Mouse (Mus musculus) common myeloid progenitor, adult 5-6 weeks (primary cell): Measurements from ENCODE around the gene Higd1c. TPM values are rescaled to one million over a fixed set of nuclear protein-coding genes. Genes with fewer than 3 reads are reported as not detected.
"Not testable (repeated sequence)": the region's sequence is repeated elsewhere in the genome, so short reads cannot be mapped to it uniquely, and the experiment has no call there.

Experiments
- ATAC-seq: replicated peaks from 2 replicates; pipeline ENCODE4 v1.8.0; 2016; ENCODE audit warnings: low read depth, mild to moderate bottlenecking, moderate TSS enrichment, inconsistent platforms; ENCODE audit not compliant: poor library complexity, severe bottlenecking
- total RNA-seq: library from RNA; stranded (forward); fragments of 200-1000, 187-1606 nt; gene quantifications from 2 replicates; pipeline ENCODE4 v1.2.3, GENCODE M21; 2017

Gene Higd1c
- total RNA-seq: not detected in 2 replicates

DNA sequence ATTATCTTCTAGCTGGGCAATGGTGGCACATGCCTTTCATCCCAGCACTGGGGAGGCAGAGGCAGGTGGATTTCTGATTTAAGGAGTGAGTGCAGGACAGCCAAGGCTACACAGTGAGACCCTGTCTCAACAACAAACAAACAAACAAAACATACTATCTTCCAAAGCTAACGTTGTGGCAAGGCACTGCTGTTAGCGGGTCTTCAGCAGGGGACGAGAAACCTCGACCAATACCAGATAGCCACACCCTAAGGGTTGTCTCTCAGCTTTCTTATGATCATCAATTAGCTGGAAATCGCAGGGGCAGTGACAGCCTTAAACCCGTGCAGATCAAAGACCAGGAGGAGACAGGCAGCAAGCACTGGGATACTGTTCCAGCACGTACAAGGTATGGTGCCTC is at the start of gene Higd1c:
Gene Higd1c (plus strand): TSS at position 301 of the 400 bp plus-strand sequence.
- no peak for ATAC-seq

DNA sequence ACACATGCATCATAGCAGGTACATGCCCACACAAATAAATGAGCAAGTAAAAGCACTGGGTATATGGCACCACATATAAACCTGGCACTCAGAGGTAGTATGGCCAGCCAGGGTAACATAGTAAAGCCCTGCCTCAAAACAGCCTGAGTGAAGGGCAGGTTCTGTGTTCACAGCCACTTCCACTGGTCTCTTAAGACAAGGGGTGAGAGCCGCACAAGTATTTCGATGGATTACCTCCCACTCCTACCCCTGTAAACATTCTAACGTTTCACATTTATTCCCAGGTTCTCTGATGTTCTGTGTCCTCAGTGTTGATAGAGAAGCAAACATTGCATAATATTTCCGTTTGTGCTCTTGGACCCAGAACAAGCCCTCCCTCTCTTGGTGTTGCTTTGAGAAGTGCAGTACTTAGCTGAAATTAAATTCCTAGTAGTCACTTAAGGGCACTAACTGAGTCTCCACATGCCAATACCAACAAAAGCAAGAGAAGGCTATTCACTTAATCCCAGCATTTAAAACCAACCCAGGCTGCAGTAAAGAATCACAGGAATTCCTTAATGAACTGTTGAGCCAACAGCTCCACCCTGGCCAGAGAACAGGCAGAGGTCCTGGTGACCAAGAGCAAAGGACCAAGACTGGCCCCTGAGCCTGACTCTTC is 46.2 kb upstream of the Higd1c start:
- ATAC-seq: 0 out of 2 replicates have a peak, but pooled peaks have one; percentile 18

DNA sequence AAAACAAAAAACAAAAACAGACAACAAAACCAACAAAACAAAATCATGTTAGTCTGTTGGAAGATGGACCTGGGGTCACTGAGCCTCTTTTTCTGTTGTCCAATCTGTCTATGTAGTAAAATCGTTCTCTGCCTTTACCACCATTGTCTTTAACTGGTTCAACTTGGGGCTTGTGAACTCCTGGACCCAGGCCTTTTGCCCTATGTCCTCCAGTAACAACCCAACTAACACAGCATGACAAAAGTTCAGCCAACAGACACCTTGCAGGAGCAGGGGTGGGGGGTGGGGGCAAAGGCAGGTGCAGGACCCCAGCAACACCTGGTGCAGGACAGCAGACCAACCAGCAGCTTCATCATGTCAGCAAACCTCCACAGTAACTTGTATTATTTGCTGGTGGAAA is 44.5 kb upstream of the Higd1c start:
- ATAC-seq: no peak

DNA sequence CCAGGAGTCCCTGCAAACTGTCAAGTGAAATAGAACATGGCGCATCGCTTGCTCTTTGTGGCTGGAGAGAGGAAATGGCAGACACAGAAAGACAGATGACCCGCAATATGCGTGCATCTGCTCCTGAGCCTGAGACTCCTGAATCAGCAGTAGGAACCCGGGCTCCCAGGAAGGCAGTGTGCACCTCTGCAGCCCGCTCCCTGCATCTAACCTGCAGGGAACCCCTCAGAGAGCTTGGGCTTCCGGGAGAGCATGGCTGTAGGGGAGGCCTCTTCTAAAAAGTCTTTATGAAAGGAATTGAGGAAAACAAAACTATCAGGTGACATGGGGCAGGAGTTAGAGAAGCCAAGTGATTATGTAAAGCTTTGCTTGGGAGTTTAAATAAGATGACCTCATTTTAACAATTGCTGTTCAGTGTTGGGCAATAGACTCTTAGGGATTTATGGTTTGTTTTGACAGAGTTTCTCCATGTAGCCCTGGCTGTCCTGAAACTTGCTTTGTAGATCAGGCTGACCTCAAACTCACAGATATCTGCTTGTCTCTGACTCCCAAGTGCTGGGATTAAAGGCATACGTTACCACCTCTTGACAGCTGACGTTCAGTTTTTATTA is 43.9 kb upstream of the Higd1c start:
- ATAC-seq: no peak

DNA sequence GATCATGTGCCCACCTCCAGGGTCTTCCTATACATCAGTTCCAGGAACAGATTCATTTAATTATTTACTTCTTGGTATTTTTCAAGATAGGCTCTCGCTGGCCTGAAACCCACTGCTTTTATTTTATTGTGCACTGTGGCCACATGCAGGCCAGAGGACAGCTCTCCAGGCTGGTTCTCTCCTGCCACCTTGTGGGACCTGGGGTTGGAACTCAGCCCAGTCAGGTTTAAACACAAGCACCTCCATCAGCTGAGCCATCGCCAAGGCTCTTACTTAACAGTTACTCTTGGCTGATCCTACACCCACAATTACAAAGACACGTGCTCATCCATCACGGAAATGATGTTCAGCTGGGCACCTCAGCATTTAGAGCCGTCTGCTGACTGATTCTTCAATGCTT is 43.2 kb upstream of the Higd1c start:
- no peak; the same call in 1 of the 2 replicates for ATAC-seq

DNA sequence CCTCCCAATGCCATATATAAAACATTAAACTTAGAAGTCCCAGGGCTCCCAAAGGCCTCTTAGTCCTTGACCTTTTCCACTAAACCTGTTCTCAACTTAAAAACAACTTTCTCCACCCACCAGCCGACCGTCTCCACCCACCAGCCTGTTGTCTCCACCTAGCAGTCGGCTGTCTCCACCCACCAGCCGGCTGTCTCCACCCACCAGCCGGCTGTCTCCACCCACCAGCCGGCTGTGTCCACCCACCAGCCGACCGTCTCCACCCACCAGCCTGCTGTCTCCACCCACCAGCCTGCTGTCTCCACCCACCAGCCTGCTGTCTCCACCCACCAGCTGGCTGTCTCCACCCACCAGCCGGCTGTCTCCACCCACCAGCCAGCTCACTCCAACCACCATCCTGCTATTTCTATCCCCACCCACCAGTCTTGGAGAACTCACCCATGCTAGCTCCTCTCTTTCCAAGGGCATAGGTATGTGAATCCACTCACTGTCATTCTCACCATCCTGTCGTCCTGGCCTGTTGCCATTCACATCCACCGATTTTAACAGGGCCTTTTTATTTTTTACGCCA is 40.2 kb upstream of the Higd1c start:
- peak; percentile 87 for ATAC-seq

DNA sequence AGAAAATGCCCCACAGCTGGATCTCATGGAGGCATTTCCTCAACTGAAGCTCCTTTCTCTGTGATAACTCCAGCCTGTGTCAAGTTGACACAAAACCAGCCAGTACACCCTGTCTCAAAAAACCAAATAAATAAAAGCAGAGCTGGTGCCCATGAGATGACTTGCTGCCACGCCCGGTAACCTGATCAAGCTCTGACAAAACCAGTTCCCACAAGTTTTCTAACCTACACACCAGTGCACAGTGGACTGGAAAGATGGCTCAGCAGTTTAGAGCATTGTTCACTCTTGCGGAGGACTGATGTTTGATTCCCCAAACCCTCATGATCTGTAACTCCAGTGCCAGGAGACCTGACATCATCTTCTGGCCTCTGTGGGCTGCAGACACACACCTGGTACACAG is 39.1 kb upstream of the Higd1c start:
- ATAC-seq: no peak

DNA sequence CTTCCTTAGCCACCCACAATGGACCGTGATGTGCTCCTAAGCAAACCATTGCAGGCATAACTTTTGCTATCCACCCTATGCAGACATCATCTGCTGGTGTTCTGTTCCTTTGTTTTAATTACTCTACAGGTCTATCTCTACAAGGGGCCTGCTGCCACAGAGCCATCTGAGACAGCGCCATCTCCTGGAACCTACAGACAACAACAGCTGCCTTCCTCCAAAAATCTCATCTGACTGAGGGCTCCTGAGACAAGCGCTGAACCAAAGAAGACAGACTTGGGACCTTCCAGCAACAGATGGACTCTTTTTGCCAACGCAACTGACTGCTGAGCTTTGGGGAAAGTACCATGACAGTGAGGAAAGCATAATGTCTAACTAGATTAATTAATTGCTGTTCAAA is 36.3 kb upstream of the Higd1c start:
- ATAC-seq: not testable (repeated sequence)

DNA sequence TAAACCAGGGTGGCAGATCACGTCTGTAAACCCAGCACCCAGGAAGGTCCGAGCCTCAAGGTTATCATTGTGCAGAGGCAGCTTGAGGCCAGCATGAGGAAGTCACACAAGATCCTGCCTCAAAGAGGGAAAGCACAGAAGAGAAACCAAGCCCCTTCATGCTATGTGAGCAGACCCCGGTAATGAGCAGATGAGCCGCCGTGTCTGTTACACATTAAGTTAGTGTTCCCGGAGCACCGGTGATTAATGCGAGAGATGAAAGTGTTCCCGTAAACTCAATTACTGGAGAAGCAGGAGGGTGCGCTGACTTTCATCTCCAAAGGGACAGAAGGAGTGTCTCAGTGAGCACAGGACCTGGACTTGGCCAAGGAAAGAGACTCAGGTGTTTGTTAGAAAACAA is 35.0 kb upstream of the Higd1c start:
- not testable (repeated sequence) for ATAC-seq

DNA sequence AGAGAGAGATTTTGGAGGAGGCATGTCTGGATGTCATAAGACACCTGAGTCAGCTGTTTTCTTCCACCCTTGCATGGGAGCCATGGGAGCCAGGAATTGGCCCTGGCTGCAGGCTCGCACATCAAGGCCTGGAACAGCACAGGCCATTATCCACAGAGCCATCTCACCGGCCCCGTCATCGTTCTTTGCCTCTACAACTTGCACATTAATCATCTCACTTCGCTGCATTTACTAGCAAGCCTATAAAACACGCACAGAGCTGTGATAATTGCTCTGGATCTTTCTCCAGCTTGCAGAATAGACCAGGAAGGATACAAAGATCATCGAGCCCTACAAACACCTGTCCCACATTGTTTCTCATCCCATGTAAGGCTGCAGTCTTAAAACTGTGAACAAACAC is 33.6 kb upstream of the Higd1c start:
- no peak for ATAC-seq

DNA sequence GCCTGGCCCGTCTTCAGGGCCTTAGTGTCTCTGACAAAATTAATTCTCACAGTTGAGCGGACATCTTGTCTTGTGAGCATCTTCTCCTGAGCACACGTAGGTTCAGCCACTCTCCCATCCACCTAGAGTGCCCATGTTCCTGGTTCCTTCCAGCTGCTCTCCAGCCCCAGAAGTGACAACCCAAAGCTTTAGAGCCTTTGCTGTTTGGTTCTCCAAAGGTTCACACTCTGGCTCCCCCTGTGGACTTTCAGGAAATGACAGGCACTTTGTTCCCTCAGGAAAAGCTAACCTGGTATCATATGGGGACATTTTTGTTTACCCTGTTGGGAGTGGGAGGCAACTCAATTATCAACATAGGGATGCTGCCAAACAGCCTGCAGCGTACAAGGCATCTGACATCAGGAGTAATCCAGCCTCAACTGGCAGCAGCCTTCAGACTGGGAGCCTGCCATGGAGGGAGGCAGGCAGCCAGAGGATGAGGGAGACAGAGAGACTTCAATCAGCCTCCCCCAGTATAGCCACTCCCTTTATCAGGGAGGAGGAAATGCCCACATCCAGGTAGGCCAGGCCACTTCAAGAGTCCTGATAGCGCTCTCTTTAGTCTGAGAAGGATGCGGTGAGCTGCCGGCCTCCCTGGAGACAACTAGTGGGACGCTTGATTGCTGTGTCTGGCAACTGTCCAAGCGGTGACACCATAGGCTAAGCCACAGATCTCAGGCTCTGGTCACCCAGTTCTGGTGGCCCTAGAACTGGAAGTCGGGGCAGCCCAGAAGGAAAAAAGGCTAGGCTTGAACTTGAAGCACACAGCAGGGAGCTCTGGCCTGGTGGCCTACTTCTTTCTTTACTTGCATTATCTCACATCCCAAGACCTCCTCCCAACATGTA is 32.0 kb upstream of the Higd1c start:
- peak; percentile 86 for ATAC-seq

DNA sequence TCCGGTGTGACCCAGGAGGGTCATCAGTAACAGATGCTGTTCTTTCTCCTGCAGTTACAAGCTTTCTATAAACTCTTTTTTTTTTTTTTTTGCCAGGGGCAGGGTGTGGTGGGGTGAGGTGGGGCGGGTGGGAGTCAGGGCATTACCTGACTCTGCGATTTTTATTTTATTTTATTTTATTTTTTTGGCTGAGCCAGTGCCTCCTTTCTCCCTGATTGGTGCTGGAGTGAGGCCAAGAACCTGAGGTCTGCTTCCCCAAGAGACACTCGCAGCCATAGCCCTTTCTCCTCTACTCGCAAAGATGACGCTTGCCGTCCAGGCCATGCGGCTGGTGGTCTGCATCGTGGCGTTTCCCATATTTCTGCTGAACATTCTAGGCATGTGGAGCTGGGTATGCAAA is 29.7 kb upstream of the Higd1c start, which contains the start of gene Mettl7a3:
Gene Mettl7a3 (plus strand): TSS at position 301 of the 400 bp plus-strand sequence.
- no peak for ATAC-seq

DNA sequence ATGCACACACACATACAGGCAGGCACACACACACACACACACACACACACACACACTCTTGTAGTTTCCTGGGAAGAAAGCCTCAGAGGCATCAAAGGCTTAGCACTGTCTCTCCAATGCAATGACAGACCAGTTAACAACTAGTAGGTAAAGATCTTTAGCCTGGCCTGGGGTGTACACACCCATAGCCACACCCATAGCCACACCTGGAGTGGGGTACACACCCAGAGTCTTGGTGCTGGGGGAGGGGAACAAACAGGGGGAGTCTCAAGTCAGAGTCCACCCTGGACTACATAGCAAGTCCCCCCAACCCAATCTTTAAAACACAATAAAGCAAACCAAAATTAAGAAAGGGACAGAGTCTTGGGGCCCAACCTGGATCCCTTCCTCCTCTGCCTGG is 27.0 kb upstream of the Higd1c start:
- not testable (repeated sequence) for ATAC-seq

DNA sequence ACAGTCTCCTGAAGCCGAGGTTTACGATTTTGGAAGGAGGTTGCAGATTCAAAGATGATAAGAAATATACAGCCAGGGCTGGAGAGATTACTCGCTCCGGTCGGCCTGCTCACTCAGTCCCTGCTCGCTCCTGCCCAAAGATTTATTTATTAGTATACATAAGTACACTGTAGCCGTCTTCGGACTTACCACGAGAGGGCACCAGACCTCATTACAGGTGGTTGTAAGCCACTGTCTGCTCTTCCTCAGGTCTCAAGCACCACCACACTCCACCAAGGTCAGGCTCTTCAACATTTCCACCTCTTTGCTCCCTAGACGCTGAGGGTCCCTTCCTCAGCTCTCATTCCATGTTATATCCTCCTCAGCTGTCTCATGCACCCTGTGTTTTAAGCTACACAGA is 26.5 kb upstream of the Higd1c start:
- ATAC-seq: peak; percentile 90

DNA sequence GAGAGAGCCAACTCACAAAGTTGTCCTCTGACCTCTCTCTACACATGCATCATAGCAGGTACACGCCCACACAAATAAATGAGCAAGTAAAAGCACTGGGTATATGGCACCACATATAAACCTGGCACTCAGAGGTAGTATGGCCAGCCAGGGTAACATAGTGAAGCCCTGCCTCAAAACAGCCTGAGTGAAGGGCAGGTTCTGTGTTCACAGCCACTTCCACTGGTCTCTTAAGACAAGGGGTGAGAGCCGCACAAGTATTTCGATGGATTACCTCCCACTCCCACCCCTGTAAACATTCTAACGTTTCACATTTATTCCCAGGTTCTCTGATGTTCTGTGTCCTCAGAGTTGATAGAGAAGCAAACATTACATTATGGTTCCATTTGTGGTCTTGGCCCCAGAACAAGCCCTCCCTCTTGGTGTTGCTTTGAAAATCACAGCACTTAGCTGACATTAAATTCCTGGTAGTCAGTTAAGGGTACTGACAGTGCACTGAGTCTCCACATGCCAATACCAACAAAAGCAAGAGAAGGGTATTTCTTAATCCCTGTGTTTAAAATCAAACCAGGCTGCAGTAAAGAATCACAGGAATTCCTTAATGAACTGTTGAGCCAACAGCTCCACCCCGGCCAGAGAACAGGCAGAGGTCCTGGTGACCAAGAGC is 22.9 kb upstream of the Higd1c start:
- ATAC-seq: not testable (repeated sequence)

DNA sequence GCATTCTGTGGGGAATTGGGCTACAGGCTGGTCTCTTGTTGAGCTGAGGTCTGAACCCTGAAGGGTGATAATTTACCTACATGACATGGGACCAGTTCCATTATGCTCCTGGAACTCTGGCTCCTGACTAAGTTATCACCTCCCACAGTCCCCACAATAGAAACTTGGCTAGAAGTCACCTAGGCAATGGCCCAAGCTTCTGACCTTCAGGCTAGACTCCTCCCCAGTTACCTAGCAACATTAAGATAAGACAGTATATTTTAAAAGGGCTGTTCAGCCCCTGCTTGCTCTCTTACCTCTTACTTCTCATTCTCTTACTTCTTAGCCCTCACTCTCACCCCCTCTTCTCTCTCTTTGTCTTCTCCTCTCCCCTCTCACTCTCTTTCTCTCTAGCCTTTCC is 18.9 kb upstream of the Higd1c start:
- ATAC-seq: no peak

DNA sequence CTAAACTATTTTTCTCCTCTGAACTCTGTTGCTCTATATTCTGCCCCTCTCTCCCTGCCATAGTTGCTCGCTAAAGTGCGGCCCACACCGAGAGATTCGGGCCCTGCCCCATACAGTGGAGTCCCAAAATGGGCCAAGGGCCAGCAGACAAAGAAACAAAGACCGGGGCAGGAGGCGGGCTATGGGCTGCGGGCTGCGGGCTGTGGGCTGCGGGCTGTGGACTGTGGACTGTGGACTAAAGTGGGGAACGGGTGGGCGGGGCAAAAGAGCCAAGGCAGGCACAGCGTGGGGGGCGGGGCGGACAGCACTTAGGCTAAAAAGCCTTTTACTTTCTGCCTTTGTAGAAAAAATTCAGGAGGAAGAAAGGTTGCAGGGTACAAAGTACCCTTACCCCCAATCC is 17.6 kb upstream of the Higd1c start:
- no peak for ATAC-seq

DNA sequence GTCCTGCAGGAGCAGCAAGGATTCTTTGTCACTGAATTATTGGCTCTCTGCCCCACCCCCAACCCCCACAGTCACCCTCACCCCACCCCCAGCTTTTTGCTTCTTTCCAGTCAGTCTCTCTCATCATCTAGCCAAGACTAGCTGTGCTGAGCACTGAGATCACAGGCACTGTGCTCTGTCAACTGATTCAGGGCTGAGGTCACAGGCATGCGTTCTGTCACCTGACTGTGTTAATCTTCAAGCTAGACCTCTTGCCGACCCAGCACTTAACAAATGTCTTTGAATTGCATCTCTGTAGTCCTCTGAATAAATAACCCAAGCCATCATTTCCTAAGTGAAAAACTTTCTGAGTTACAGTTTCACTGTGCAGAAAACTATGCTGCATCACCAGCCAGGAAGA is 14.8 kb upstream of the Higd1c start:
- no peak for ATAC-seq

DNA sequence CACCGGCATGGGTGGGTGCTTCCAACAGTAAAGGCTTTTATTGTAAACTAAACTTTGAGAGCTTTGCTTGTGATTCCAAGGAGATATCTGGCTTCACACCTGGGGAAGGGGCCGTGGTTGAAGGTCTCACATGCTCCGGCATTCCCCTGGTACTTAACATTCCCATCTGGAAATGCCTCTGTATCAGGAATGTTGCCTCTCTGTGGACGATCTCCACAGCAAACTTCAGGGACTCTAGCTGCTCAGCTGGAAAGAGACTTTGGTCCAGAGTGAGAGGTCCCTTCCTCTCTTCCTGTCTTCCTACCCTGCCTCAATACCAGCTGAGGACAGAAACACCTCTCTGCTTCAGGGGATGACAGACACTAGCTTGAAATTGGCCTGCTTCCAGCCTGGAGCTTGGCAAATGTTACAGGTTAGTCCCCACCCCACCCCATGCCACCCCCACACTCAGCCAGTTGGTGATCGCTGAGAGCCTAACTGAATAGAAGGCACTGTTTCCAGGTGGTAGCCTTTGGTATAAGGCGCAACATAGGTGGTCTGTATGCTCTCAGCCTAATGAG is 12.8 kb upstream of the Higd1c start:
- no peak for ATAC-seq
